17 mouse cellular contexts compared by ENCODE assay signal in genomic region chr6:120556641-120557040, GRCm38 (mm10).
"Had no signal": no experiment of that assay in that cellular context is flagged by ENCODE, and none has a peak within 500 bp of the region (broad histone marks: within the 10 kb centered on the region; RNA-seq: fewer than 3 reads in every experiment).

No protein-coding gene starts in this region.

- H3K4me1 ChIP-seq: lung, embryonic 15.5 days had no signal

- H3K9me3 ChIP-seq: lung, embryonic 15.5 days had no signal

- DNase-seq: kidney, adult 2 months; kidney, postnatal 25 days; layer of hippocampus, postnatal 36 days; lung, adult 18-20 months; lung, postnatal 10 days; lung, postnatal 4 days; midbrain, embryonic 14.5 days; right cerebral cortex, postnatal 14 days; right cerebral cortex, postnatal 4 days; thymus, adult 18-20 months; thymus, postnatal 4 days had no signal

- H3K27ac ChIP-seq: kidney, postnatal 0 days; left cerebral cortex, adult 2 months; lung, embryonic 15.5 days; stomach, postnatal 0 days had no signal

- H3K27me3 ChIP-seq: lung, embryonic 15.5 days had no signal

- H3K9ac ChIP-seq: lung, embryonic 15.5 days had no signal

- ATAC-seq: intestine, postnatal 0 days had no signal

- H3K4me2 ChIP-seq: lung, embryonic 15.5 days; midbrain, embryonic 11.5 days had no signal

- H3K36me3 ChIP-seq: lung, embryonic 15.5 days had no signal

- H3K4me3 ChIP-seq: left cerebral cortex, adult 2 months; lung, embryonic 15.5 days had no signal
